Mouse (Mus musculus) kidney, adult 2 months (tissue): ENCODE results near the gene Gpc5.

ENCODE experiments used
- CTCF ChIP-seq: fragments of 200-500 bp; conservative IDR thresholded peaks from 2 replicates; pipeline ENCODE4 v1.5.1; 2011; ENCODE audit warnings: low read depth, mild to moderate bottlenecking, control low read depth, low read length, moderate library complexity, mixed read lengths; ENCODE audit not compliant: insufficient read depth, insufficient read length
- POLR2A ChIP-seq: fragments of 200-500 bp; IDR thresholded peaks from one replicate; pipeline ENCODE4 v1.6.1; 2011; ENCODE audit warnings: low read depth, low read length, control low read depth

DNA sequence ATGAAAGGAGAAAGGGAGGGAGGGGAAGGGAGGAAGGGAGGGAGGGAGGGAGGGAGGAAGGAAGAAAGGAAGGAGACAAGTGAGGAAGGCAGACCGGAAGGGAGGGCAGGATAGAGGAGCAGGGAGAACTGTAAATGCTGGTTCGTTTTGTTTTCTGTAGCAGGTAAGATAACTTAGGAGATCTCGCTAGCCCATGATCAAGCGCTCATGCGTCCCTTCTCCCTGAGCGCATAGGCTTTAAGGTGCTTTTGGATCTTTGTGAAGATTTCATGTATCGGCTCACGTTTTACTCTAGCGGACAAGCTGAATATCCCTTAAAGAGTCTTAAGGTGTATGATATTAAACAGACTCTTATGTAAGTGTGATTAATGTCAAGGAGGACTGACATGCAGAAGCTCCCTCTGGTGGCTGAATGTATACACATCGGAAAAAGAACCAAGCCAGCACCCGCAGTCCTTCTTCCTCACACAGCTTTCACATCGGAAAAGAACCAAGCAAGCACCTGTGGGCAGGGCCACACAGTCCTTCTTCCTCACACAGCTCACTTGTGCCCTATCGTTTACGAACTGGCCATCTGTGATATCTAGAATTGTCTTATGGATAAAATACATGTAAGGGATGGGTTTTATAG, 301.0 kb downstream of the Gpc5 start:
- TF ChIP-seq CTCF, result peak; percentile 60
- TF ChIP-seq POLR2A, result no peak
